Mouse (Mus musculus) CH12.LX (cell line): Measurements from ENCODE around the gene Mep1a. TPM values are rescaled to one million over a fixed set of nuclear protein-coding genes. Genes with fewer than 3 reads are reported as not detected.

Source experiments
- DNase-seq: peaks from one replicate; pipeline ENCODE4 v3.0.0-alpha.2; 2013; ENCODE audit errors: extremely low read depth
- H3K27ac ChIP-seq: 2 replicates; pipeline ENCODE4 v1.5.1; 2012; ENCODE audit warnings: low read depth, mild to moderate bottlenecking, control low read depth, moderate library complexity; ENCODE audit not compliant: insufficient read depth
- H3K27me3 ChIP-seq: replicated peaks from 2 replicates; pipeline ENCODE3; 2012; ENCODE audit warnings: inconsistent platforms
- H3K36me3 ChIP-seq, 2 experiments: replicated peaks in 1 of 2; 2 replicates each; pipeline versions ENCODE3 to v1.6.1; 2012; ENCODE audit warnings: inconsistent platforms in 1 of 2, low read length in 1 of 2, mild to moderate bottlenecking in 1 of 2, mixed read lengths in 1 of 2, moderate library complexity in 1 of 2; ENCODE audit not compliant: control insufficient read depth in 1 of 2, insufficient read depth in 1 of 2
- H3K4me1 ChIP-seq, 2 experiments: 2 replicates each; pipeline ENCODE4 v1.6.1; 2012; ENCODE audit warnings: inconsistent platforms in 1 of 2, moderate library complexity in 1 of 2; ENCODE audit not compliant: insufficient read depth in 2 of 2, control insufficient read depth in 1 of 2
- H3K4me2 ChIP-seq: 2 replicates; pipeline ENCODE4 v1.6.1; 2012; ENCODE audit warnings: low read depth, mild to moderate bottlenecking, control low read depth; ENCODE audit not compliant: poor library complexity, insufficient read depth, severe bottlenecking
- H3K4me3 ChIP-seq, 3 experiments: fragments of 150-350 bp in 1 of 3; sonication (generic) in 1 of 3; replicated peaks in 1 of 3; 2 replicates each; pipeline versions ENCODE3 to v1.5.1; 2011 to 2012; ENCODE audit warnings: low read depth in 2 of 3, low read length in 2 of 3, mild to moderate bottlenecking in 2 of 3, moderate library complexity in 2 of 3, control low read depth in 1 of 3, improper control_type of control experiment in 1 of 3, inconsistent platforms in 1 of 3, mixed read lengths in 1 of 3; ENCODE audit not compliant: poor library complexity in 1 of 3
- H3K79me2 ChIP-seq: replicated peaks from 2 replicates; pipeline ENCODE4 v1.6.1; 2012; ENCODE audit warnings: mild to moderate bottlenecking, moderate library complexity; ENCODE audit not compliant: control insufficient read depth, poor library complexity, insufficient read depth, severe bottlenecking; ENCODE audit errors: extremely low read depth
- H3K9ac ChIP-seq: 2 replicates; pipeline ENCODE4 v1.6.1; 2012; ENCODE audit warnings: low read depth, mild to moderate bottlenecking, control low read depth, moderate library complexity; ENCODE audit not compliant: insufficient read depth
- H3K9me3 ChIP-seq: replicated peaks from 2 replicates; pipeline ENCODE3; 2012; ENCODE audit warnings: low read length, inconsistent platforms, mixed read lengths
- CTCF ChIP-seq, 2 experiments: IDR thresholded peaks in 1 of 2; conservative IDR thresholded peaks in 1 of 2; 2 replicates each; pipeline ENCODE4 v1.5.1; 2011 to 2012; ENCODE audit warnings: low read depth in 2 of 2, low read length in 2 of 2, improper control_type of control experiment in 1 of 2, inconsistent platforms in 1 of 2, mild to moderate bottlenecking in 1 of 2, moderate library complexity in 1 of 2
- ELF1 ChIP-seq: IDR thresholded peaks from 2 replicates; pipeline ENCODE4 v1.6.1; 2014; ENCODE audit warnings: low read depth, mild to moderate bottlenecking, inconsistent platforms, low read length, improper control_type of control experiment
- IRF4 ChIP-seq: IDR thresholded peaks from 2 replicates; pipeline ENCODE4 v1.6.1; 2014; ENCODE audit warnings: low read depth, mild to moderate bottlenecking, inconsistent platforms, low read length, improper control_type of control experiment
- KAT2A ChIP-seq: IDR thresholded peaks from 2 replicates; pipeline ENCODE4 v1.6.1; 2012; ENCODE audit warnings: low read length, improper control_type of control experiment, inconsistent platforms; ENCODE audit not compliant: insufficient replicate concordance
- MAX ChIP-seq: IDR thresholded peaks from 2 replicates; pipeline ENCODE4 v1.6.1; 2011; ENCODE audit warnings: low read length, improper control_type of control experiment
- MAZ ChIP-seq: IDR thresholded peaks from 2 replicates; pipeline ENCODE4 v1.6.1; 2012; ENCODE audit warnings: low read depth, mild to moderate bottlenecking, inconsistent platforms, low read length, improper control_type of control experiment, moderate library complexity
- MEF2A ChIP-seq: IDR thresholded peaks from 2 replicates; pipeline ENCODE4 v1.6.1; 2014; ENCODE audit warnings: low read depth, mild to moderate bottlenecking, inconsistent platforms, low read length, improper control_type of control experiment, borderline replicate concordance
- PAX5 ChIP-seq: IDR thresholded peaks from 2 replicates; pipeline ENCODE4 v1.6.1; 2012; ENCODE audit warnings: low read length, inconsistent platforms, mixed read lengths
- SIN3A ChIP-seq: IDR thresholded peaks from 2 replicates; pipeline ENCODE4 v1.6.1; 2012; ENCODE audit warnings: low read length, improper control_type of control experiment, inconsistent platforms
- UBTF ChIP-seq: IDR thresholded peaks from 2 replicates; pipeline ENCODE4 v1.6.1; 2012; ENCODE audit warnings: low read depth, mild to moderate bottlenecking, inconsistent platforms, low read length, improper control_type of control experiment, moderate library complexity
- USF2 ChIP-seq: conservative IDR thresholded peaks from 2 replicates; pipeline ENCODE4 v1.6.1; 2011; ENCODE audit warnings: low read depth, low read length, improper control_type of control experiment
- dilution Hi-C: fragments of 300-500 bp; cut with MboI; formaldehyde crosslinking; loops from 2 replicates; pipeline ENCODE4 v1.14.3; 2020; ENCODE audit warnings: low sequenced_read_pairs; ENCODE audit not compliant: extremely low pct_unique_long_range_greater_than_20kb, extremely low pct_ligation_motif_present
- in situ Hi-C: fragments of 300-500 bp; cut with MboI; formaldehyde crosslinking; loops from 3 replicates; pipeline ENCODE4 v1.14.3; 2019; ENCODE audit warnings: low sequenced_read_pairs, low pct_ligation_motif_present, low pct_unique_long_range_greater_than_20kb, mixed read lengths
- polyA plus RNA-seq: library from polyadenylated mRNA; unstranded; fragments of >175 nt; gene quantifications from 2 replicates; pipeline ENCODE4 v1.2.1, GENCODE M21; 2012; ENCODE audit warnings: low read depth; ENCODE audit not compliant: insufficient read length
- total RNA-seq, 2 experiments: library from RNA; depleted of rRNA; stranded (reverse); fragments of 300-350 nt in 1 of 2; fragments of >200 nt in 1 of 2; gene quantifications; 2 replicates each; pipeline ENCODE4 v1.2.3; 2012 to 2014

Gene Mep1a
- total and polyA plus RNA-seq, 3 experiments, result not detected

- no peak overlapping the region for H3K9ac ChIP-seq
Observed at GRCm38 (mm10) chr17:43434485-43434884, 68.1 kb downstream of the Mep1a start.

GRCm38 (mm10) chr17:43431692-43432091, 70.9 kb downstream of the Mep1a start:
- Histone ChIP-seq H3K9ac (no peak overlapping the region), H3K9me3 (peaks cover 47% of the 10 kb centered on the region), H3K79me2 (no peaks in the 10 kb centered on the region), H3K4me3 (no peak overlapping the region), H3K27ac (no peak overlapping the region), H3K27me3 (no peaks in the 10 kb centered on the region), H3K4me1 (peaks cover 0 to 13% of the 10 kb centered on the region in 2 experiments; a peak in 2 of 4 replicates), H3K4me2 (no peak overlapping the region), H3K36me3 (no peaks in the 10 kb centered on the region)
- in situ Hi-C loops, result no loop called here
- TF ChIP-seq MAZ, result no peak
- no peak for TF ChIP-seq IRF4
- no peak for TF ChIP-seq CTCF (conservative IDR thresholded peaks at IDR 0.05 in 1 of 2, IDR thresholded peaks at IDR 0.05 in 1 of 2; ENCODE audit: low read depth in 2 of 2, low read length in 2 of 2)
- no peak for TF ChIP-seq MAX
- TF ChIP-seq KAT2A, result no peak
- no peak for TF ChIP-seq SIN3A
- no peak for TF ChIP-seq UBTF
- no peak for DNase-seq
- dilution Hi-C loops, result no loop called here

More at GRCm38 (mm10) chr17:43434485-43434884, 68.1 kb downstream of the Mep1a start:
- Histone ChIP-seq H3K4me3 (no peak overlapping the region), H3K4me2 (no peak overlapping the region), H3K27me3 (no peaks in the 10 kb centered on the region), H3K27ac (no peak overlapping the region), H3K9me3 (peaks cover 49% of the 10 kb centered on the region), H3K79me2 (no peaks in the 10 kb centered on the region), H3K4me1 (peaks cover 0 to 13% of the 10 kb centered on the region in 2 experiments; a peak in 2 of 4 replicates), H3K36me3 (no peaks in the 10 kb centered on the region)
- in situ Hi-C loops, result no loop called here
- dilution Hi-C loops, result no loop called here
- TF ChIP-seq PAX5 (no peak), USF2 (no peak), MEF2A (no peak), ELF1 (no peak)
- TF ChIP-seq, all 38 proteins: peak for 0
- no peak for DNase-seq

Other genes with a start within 250 kb of the Mep1a start
- not detected in 2 replicates for gene Adgrf1, start 232.5 kb downstream of the Mep1a start, total RNA-seq (2012; rRNA removed)
- gene Adgrf1, start 232.5 kb downstream of the Mep1a start, total RNA-seq (2014; rRNA removed), result not detected in 2 replicates
- not detected in 2 replicates for gene Adgrf1, start 232.5 kb downstream of the Mep1a start, polyA plus RNA-seq
- not detected in 2 replicates for gene Adgrf5, start 142.4 kb downstream of the Mep1a start, total RNA-seq (2012; rRNA removed)
- not detected in 2 replicates for gene Adgrf5, start 142.4 kb downstream of the Mep1a start, total RNA-seq (2014; rRNA removed)
- gene Adgrf5, start 142.4 kb downstream of the Mep1a start, polyA plus RNA-seq, result not detected in 2 replicates
- gene Ankrd66, start 40.8 kb upstream of the Mep1a start, total RNA-seq (2012; rRNA removed), result not detected in 2 replicates
- gene Ankrd66, start 40.8 kb upstream of the Mep1a start, total RNA-seq (2014; rRNA removed), result not detected in 2 replicates
- gene Ankrd66, start 40.8 kb upstream of the Mep1a start, polyA plus RNA-seq, result not detected in 2 replicates
- gene Pla2g7, start 65.3 kb upstream of the Mep1a start, total RNA-seq (2012; rRNA removed), result not detected in 2 replicates
- gene Pla2g7, start 65.3 kb upstream of the Mep1a start, total RNA-seq (2014; rRNA removed), result 0.14 TPM in 1 of 2 replicates, not detected in the other
- 0.27 TPM in 1 of 2 replicates, not detected in the other for gene Pla2g7, start 65.3 kb upstream of the Mep1a start, polyA plus RNA-seq
- not detected in 2 replicates for gene Tdrd6, start 127.5 kb upstream of the Mep1a start, total RNA-seq (2012; rRNA removed)
- gene Tdrd6, start 127.5 kb upstream of the Mep1a start, total RNA-seq (2014; rRNA removed), result not detected in 2 replicates
- not detected in 2 replicates for gene Tdrd6, start 127.5 kb upstream of the Mep1a start, polyA plus RNA-seq
- 0.13 TPM in 1 of 2 replicates, not detected in the other for gene Slc25a27, start 164.4 kb upstream of the Mep1a start, total RNA-seq (2012; rRNA removed)
- 0.40 and 0.55 TPM in 2 replicates for gene Slc25a27, start 164.4 kb upstream of the Mep1a start, total RNA-seq (2014; rRNA removed)
- gene Slc25a27, start 164.4 kb upstream of the Mep1a start, polyA plus RNA-seq, result 0.42 and 0.49 TPM in 2 replicates
- 0.04 and 0.08 TPM in 2 replicates for gene Cyp39a1, start 164.6 kb upstream of the Mep1a start, total RNA-seq (2012; rRNA removed)
- 0.09 and 0.16 TPM in 2 replicates for gene Cyp39a1, start 164.6 kb upstream of the Mep1a start, total RNA-seq (2014; rRNA removed)
- 0.31 and 0.43 TPM in 2 replicates for gene Cyp39a1, start 164.6 kb upstream of the Mep1a start, polyA plus RNA-seq